Mouse (Mus musculus): ENCODE measurements around the gene Slc26a11.
"Not testable (repeated sequence)": the region's sequence is repeated elsewhere in the genome, so short reads cannot be mapped to it uniquely, and the experiment has no call there.

The Slc26a11 gene

DNA sequence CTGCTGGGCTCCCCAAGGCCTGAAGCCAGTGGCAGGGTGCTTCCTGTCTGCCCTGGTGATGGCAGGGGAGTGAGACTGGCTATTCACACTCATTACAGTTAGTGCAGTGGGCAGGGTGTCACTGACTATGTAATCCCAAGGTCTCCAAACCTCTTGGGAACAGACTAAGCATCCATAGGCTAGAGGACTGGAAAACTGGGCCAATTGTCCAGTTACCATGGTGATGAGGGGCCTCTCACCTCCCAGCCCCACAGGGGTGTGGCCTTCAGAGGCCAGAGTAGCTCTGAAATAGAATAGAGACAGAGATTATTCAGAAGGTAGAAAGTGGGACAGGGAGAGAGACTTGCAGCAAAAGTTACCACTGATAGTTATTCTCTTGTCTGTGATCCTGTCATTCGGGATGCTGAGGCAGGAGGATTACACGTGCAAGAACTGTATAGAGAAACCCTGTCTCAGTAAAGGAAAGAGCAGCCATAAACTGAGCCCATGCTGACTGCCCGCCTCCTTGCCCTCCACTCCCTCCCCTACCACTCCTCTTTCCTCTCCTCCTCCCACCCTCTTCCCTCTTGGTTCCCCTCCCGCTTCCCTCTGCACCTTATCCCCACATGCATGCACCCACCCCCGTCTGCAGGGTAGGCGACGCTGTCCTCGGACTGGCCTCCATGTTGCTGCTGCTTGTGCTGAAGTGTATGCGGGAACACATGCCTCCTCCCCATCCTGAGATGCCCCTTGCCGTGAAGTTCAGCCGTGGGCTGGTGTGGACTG, 7.6 kb downstream of the Slc26a11 start:
- no peak for DNase-seq (ENCODE audit: low read depth)

DNA sequence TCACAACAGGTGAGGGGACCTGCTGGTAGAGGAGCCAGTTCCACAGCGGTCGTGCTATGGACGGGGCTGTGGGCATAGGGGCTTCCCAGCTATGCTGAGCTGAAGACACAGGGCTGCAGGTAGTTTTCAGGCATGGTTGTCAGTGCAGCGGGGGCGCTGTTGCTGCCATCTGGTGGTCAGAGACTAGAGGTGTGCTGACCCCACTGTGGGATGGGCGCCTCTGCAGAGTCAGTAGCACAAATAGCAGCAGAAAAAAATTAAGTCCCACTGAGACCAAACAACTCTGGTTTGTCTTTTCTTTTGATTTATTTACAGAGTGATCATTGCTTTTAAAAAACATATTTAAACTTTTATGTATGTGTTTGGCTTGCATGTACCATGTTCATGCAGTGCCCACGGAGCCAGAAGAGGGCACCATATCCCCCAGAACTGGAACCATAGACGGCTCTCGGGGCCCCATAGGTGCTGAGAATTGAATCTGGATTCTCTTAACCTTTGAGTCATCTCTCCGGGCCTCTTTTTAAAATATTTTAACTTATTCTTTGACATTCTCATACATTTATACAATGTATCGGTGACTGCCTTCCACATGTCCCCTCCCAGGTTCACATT, 8.3 kb downstream of the Slc26a11 start:
- peak; percentile 76 for DNase-seq (ENCODE audit: low read depth)

DNA sequence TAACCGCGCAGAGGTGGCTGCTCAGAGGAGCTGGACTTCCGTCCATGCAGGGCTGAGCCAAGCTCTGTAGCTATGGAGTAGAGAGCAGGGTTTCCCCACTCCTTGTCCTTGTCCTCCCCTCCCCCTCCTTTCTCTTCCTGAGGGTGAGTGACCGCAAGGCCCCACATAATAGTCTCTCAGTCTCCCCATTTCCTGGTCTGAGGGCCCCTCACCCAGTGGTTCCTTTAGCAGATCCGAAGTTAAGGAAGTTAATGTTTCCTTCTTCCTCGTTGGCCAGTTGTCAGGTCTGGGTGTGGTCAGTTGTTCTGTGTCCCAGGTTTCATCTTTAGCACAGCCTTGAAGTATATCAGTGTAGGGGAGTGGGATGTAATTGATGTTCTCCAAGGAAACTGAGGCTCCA, 20.1 kb downstream of the Slc26a11 start:
- no peak for DNase-seq (ENCODE audit: low read depth)

DNA sequence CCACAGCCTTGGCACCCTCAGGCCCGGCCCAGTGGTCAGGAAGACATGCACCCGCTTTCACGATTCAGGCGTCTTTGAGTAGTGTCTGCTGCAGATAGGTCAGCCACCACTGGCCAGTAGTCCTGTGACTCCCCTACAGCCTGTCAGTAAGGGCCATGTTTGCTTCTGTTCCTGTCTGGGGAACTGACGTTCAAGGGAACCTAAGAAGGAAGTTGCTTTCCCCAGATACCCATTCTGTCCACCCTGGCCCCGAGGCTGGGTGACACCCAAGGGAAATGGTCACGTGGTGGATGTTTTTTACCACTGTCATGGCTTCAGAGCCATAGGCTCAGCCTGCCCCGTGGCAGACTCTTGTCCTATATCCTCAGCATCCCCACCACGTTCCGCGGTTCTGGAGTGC, 22.0 kb downstream of the Slc26a11 start:
- no peak for DNase-seq (ENCODE audit: low read depth)

DNA sequence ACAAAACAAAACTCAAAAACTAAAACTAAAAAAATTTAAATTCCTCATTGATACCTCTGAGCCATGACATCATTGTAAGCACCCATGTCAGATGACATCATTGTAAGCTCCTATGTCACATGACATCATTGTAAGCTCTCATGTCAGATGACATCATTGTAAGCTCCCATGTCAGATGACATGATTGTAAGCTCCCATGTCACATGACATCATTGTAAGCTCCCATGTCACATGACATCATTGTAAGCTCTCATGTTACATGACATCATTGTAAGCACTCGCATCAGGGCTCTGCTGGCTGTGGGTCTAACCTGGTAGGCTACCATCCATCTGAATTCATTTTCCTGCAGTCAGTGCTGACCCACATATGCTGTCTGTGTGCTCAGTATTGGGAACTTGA, 23.2 kb downstream of the Slc26a11 start:
- no peak for DNase-seq (ENCODE audit: low read depth)

DNA sequence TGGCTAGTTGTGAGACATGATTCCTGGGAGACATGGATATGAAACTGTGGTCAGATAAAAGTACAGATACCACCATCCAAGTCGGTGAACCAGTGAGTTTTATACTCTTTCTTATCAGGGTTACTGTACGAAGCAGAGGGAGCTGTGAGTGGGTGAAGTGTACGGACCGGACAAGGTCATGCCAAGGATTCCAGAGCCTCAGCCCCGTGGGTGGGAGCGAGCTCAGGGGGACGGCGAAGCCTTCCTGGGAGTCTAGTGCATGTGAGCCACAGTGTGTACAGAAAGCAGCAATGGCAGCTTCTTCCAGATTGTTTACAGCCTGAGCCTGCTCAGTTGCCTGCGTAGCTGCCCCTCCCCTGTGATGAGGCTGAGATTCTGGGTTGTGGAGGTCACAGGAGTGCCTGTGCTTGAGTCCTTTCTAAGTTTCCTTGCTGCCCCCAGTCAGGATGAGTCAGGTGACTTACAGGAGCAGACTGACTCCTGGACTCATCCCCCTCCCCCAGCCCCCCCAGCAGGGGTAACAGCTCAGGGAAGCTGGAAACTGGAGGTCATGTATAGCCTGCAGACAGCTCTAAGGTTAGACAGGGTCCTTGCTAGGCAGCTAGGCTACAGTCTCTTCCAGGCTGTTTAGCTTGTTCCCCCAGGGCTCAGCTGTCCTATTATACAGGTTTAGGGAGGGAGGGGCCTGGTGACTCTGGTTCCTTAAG, 26.4 kb downstream of the Slc26a11 start:
- DNase-seq (ENCODE audit: low read depth) = no peak

DNA sequence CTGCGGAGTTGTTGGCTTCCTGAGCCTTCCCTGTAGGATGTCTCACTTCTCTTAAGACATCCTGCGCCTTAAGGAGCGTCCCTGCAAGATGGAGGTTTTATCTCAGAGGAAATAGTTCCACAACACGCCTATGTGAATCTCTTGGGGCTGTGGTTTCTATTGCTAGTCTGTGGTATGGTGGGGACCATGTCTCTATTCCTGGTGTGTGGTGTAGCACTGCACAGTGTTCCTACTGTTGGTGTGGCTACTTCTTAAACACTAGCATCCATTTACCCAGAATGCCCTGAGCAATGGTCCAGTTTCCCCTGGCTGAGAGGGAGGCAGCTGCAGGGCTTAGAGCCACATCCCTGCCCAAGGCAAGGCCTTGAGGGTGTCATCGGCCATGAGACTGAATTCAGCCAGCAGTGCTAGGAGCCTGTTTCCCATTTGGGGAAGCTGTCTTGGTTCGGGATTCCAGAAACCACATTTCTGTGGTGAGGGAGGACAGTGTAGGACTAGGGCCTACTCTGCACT, 27.0 kb downstream of the Slc26a11 start:
- no peak for DNase-seq (ENCODE audit: low read depth)

DNA sequence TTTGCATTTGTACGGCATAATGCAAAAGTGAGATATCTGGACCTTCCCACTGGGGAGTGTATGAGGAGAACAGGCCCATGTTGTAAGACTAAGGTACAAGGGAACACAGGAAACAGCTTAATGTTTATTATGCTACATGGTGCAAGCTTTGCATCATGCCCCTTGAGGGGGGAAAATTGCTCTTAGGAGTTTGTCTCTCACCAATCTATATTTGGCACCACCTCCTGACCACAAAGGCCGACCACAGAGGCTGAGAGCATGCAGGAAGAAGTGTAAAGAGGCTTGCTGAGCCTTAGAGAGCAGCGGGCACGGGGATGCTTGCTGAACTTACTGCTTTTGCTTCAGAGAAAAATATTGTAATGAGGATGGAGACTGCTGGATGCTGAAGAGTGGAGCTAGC, 29.5 kb downstream of the Slc26a11 start:
- peak; percentile 54 for DNase-seq (ENCODE audit: low read depth)

DNA sequence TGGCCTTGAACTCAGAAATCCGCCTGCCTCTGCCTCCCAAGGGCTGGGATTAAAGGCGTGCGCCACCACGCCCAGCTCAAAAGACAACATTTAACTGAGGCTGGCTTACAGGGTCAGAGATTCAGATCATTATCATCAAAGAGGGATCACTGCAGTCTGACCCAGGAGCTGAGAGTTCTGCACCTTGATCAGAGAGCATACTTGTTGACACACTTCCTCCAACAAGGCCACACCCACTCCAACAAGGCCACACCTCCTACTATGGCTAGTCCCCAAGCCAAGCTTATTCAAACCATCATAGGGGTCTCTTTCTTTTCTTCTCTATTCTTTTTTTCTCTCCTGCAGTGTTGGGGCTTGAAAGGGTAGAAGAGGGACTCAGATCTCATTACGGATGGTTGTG, 30.9 kb downstream of the Slc26a11 start:
- DNase-seq (ENCODE audit: low read depth) = no peak

DNA sequence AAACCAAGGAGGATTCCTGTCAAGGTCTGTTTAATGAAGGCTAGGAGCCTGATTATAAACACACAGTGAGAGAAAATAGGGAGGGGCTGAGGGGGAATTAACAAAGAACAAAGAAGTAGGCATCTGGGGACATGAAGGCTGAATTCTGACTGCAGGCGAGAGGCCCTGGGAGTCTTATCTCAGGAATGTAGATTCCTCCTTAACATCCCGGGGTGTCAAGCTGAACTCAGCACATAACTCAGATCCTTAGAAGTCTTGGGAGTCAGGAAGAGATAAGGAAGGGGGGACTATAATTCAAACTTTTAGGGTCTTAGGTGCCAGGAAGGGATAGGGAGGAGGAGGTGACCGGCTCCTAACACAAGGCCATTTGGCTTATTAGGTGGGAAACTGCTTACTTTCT, 31.9 kb downstream of the Slc26a11 start:
- not testable (repeated sequence) for DNase-seq (ENCODE audit: low read depth)

DNA sequence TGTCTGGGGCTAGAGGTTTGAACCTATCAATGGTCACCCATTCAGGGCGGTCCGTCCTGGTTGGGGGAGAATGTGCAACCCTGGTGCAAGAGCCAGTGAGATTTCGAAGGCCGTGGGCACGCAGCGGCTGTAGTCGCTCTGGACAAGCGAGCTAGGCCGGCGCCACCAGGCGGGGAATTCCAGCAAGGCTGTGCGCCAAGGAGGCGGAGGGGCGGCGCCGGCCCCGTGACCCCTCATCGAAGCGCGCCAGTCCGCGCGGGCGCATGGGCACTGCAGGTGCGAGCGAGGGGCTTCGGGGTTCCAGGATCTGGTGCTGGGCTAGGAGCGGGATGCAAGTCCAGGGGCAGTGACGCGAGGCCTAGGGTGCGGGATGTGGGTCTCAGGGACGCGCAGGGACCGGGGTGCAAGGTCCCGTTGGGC, 34.5 kb downstream of the Slc26a11 start:
- no peak for DNase-seq (ENCODE audit: low read depth)

DNA sequence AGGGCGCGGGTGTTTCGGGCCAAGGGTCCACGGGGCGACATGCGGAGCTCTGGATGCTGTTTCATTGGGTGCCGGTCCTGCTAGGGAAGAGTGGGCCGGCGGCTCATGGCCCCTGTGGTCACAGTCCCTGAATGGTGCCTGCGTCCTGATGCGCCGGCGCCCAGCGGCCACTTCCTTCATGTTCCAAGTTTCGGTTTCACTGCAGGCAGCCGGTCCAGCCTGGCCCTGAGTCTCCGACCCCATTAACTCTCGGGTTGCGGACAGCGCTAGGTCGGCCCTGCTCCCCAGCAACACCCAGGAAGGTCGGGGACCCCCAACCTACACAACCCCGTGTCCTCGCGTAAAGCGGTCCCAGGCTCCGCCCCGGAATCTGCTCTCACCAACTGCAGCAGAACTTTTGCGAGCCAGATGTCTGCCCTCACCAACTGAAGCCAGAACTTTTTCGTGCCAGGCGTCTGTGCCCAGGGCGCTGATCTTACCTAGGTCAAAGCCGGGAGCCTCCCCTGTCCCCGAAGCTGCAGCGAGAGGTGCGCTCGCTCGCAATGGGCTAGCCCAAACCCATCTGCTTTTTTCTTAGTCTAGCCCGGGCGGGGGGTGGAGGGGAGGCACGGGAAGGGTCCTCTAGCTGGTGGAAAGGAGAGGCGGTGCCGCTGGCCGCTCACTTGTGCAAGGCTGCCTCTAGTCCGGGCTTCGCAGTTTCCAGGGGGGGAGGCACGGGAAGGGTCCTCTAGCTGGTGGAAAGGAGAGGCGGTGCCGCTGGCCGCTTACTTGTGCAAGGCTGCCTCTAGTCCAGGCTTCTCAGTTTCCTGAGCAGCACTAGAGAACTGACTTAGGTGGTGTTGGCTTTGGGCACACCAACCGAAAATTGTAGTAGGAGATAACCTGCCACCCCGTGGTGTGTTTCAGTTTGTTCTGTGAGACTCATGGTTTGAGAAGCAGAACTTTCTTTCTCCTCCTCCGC, 35.2 kb downstream of the Slc26a11 start:
- DNase-seq (ENCODE audit: low read depth) = no peak

DNA sequence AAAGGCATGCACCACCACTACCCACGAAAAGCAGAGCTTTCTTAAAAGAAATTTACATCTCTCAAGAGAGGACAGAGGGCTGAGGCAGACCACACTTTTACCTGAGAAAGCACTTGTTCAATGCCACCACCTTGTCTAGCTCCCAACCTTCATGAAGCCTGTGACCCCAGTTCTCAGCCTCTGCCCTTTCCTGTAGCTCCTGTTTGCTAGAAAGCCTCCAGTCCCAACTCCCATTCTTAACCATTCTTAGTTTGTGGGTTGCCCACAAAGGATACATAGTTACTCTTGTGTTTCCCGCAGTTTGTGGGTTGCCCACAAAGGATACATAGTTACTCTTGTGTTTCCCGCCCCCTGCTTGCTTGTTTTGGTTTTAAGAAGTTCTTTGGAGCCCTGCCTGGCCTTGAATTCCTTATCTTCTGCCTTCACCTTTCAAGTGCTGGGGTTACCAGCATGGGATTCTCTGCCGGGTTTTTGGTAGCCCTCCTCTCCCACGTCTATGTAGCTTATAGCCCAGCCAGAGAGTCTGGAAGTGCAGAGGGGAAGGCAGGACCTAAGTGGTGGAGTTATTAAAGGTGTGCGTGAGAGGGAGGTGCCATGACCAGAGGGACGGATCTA, 36.1 kb downstream of the Slc26a11 start:
- no peak for DNase-seq (ENCODE audit: low read depth)

DNA sequence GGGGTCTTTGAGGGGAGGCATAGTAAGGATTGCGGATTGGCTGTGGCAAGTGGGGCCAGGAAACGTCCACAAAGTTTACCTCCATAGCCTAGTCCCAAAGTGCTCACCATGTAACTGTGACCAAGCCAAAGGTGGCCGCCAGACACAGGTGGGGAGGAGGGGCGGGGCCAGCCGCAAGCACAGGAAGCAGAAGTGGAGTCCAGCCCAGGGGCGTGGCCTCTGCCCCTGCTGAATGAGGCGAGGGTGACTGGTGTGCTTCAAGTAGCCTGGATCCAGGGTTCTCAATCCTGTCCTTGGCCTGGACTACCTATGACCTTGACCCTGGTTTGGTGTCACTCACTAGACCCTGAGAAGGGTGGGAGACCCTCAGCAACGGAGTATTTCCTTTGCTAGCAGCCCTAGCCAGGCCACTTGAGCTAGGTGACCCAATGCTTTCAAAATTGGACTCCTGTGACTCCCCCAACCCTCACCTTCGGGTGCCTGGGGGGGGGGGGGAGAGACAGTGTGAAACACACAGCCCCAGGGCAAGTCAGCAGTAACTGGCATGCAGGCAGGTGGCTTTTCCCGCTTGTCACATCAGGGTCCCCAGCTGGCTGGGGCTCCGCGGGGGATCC, 36.8 kb downstream of the Slc26a11 start:
- no peak for DNase-seq (ENCODE audit: low read depth)

DNA sequence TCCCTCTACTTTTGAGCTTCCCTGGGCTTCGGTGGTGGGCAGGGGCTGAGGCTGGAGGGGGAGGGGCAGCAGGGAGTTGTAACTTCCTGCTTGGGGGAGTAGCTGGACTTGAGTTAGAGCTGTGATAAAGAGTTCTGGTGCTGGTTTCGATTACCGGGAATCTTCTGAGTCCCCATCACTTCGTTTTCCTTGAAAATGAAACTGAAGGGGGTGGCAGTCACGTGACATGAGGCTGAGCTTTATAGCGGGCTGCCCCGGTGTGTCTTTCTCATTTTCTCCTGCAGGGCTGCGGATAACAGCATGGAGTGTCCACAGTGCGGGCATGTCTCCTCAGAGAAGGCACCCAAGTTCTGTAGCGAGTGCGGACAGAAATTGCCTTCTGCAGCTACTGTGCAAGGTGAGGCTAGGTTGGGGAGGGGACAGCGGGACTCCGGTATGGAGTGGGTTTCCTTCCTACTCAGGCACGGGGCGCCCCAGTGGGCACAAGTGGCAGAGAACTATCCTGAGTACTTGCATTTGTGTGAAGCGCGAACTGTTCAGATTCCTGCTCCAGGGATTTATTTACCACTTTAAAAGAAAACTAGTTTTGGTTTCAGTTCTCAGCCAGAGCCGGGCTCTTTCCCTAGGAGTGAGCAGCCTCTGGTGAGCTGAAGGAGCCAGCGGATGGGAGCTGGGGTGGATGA, 37.6 kb downstream of the Slc26a11 start, which contains the start of gene Rnf213:
Gene Rnf213 (plus strand): TSS at position 301 of the 683 bp plus-strand sequence.
- peak; percentile 69 for DNase-seq (ENCODE audit: low read depth)

DNA sequence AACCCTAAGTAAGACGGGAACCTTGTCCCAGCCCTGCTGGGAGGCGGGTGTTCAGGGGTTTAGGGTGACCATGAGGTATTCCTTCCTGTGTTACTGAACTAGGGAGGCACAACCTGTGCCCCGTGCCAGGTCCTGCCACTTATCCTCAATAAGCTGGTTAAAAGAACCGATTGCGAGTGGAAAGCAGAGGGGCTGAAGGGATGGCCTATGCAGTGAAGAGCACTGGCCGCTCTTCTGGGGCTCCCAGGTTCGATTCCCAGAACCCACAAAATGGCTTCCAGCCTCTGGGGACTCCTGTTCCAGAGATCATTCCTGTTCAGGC, 38.1 kb downstream of the Slc26a11 start:
- DNase-seq (ENCODE audit: low read depth) = no peak

DNA sequence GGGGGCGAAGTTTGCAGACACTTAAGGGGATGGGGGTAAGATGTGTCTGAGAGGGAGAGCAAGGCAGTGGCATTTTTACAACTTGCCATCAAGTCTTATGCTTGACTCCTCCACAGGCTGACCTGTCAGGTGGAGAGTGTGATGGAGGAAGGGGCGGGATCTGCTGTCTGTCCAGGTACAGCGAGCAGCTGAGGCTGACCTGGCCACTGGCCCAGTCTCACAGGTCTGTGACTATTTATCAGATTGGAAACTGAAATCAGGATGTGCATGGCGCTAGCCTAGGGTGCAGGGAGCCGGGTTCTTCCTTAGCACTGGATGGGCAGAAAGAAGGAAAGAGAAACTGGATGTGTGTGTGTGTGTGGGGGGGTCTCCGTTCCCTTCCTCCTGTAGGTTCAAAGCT, 38.9 kb downstream of the Slc26a11 start:
- no peak for DNase-seq (ENCODE audit: low read depth)

DNA sequence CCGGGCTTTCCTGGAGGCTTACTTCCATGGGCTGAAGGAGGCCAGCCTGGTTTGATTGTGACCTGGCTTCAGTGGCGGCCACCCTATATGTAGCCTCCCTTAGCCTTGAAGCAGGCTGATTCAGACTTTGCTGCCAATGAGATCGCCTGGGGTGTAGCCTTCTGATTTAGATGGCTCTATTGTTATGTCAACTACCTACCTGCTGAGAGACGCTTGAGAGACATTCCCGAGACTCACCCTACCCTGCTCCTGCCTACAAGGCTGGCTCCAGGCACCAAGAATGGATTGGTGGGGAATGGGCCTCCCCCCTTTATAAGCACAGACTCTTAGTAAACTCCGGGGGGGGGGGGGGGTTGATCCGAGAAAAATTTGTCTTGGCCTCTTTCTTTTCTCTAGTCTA, 40.0 kb downstream of the Slc26a11 start:
- DNase-seq (ENCODE audit: low read depth) = no peak

DNA sequence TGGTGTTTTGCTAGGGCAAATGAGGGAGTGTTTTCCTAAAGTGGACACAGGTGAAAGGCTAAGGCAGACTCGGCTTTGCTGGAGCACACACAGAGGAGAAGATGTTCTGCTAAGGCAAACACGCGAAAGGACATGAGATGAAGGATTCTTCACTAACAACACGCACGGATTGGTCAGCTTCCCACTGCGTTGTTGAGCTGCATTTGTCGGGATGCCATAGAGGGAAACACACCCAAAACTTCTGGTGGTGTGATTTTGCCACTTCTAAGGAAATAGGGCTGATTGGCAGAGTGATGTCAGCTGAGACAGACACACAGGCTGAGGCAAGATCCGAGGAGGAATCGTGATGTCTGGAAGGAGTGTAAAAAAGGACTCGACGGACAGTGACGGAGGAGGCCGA, 40.6 kb downstream of the Slc26a11 start:
- DNase-seq (ENCODE audit: low read depth) = no peak

DNA sequence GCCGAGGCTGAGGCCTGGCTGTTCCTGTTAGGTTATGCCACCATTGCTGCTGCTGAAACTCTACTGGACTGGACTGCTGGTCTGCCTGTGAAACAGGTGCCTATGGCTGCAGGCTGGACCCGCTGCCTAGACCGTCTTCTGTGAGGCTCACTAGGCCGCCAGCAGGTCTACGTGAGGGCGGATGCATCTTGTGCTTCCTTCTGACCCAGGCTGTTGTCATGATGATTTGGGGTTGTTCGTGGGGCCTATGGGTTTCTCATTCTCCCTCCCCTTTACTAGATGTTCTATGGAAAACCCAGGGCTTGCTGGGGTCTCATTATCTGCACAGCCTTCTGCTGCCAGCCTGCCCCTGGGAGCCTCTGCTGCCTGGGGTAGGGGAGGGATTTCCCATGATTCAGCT, 41.1 kb downstream of the Slc26a11 start:
- no peak for DNase-seq (ENCODE audit: low read depth)
